In the genomic region with DNA sequence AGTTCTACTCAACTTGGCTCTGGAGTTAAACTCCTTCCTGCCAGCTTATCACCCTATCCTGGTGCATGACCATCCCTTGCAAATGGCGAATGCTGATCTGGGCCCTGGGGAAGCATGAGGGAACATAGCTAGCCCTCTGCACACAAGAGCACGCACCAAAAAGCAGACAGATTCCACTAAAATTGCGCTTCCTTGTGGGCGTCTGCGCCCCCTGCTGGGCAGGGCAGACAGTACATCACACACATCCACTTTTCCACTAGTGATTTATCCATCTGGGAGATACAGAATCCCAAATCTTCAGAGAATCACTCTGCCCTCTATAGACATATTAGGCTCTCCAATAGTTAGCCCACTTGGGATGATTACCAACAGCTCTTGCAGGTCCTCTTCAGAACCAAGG, we compare ENCODE assay signal across 11 mouse cellular contexts. TPM values are rescaled to one million over a fixed set of nuclear protein-coding genes. Genes with fewer than 3 reads are reported as not detected.
A peak's percentile ranks its signal among the peaks of the same experiment; 100 is the strongest.
DNase-seq lines count a peak whose midpoint lies in the region; ATAC-seq and TF ChIP-seq lines count a peak whose summit lies in the region.
"Had no signal": no experiment of that assay in that cellular context is flagged by ENCODE, and none has a peak within 500 bp of the region (broad histone marks: within the 10 kb centered on the region; RNA-seq: fewer than 3 reads in every experiment).

No protein-coding gene starts in this region.

- ATAC-seq in intestine, postnatal 0 days = no peak
- no peak for ATAC-seq in intestine, embryonic 15.5 days
- peak; percentile 79 for ATAC-seq in CD4-positive, CD25-positive, alpha-beta regulatory T cell, adult 4 months
- ATAC-seq in megakaryocyte, adult 5-6 weeks (ENCODE audit: poor library complexity, severe bottlenecking) = peak; percentile 88
- no peak for ATAC-seq in cerebellum, adult (ENCODE audit: insufficient number of reproducible peaks, low FRiP score, low TSS enrichment)

- no peak overlapping the region for H3K4me2 ChIP-seq in intestine, postnatal 0 days (replicated peaks; ENCODE audit: low read depth)
- H3K4me2 ChIP-seq in intestine, embryonic 15.5 days (replicated peaks) = no peak overlapping the region
- H3K4me2 ChIP-seq: hindbrain, embryonic 14.5 days; midbrain, embryonic 12.5 days had no signal

- no peaks in the 10 kb centered on the region for H3K36me3 ChIP-seq in intestine, postnatal 0 days (ENCODE audit: control insufficient read depth, insufficient read depth)
- H3K36me3 ChIP-seq in intestine, embryonic 15.5 days = no peaks in the 10 kb centered on the region
- H3K36me3 ChIP-seq: embryonic facial prominence, embryonic 10.5 days; midbrain, embryonic 12.5 days had no signal

- H3K4me3 ChIP-seq in intestine, postnatal 0 days (ENCODE audit: low read depth, low read length) = no peak overlapping the region
- no peak overlapping the region for H3K4me3 ChIP-seq in intestine, embryonic 15.5 days (replicated peaks)
- H3K4me3 ChIP-seq: embryonic facial prominence, embryonic 10.5 days; midbrain, embryonic 12.5 days had no signal

- H3K9me3 ChIP-seq in intestine, postnatal 0 days (ENCODE audit: control insufficient read depth) = no peaks in the 10 kb centered on the region
- no peaks in the 10 kb centered on the region for H3K9me3 ChIP-seq in intestine, embryonic 15.5 days

- peak; percentile 53 for DNase-seq in adrenal gland, postnatal 14 days
- DNase-seq in cerebellum, postnatal 10 days = no peak
- no peak for DNase-seq in frontal cortex, adult 2 months (ENCODE audit: extremely low spot score in 1 of 2, low spot score in 1 of 2)

- peak; percentile 77 for TF ChIP-seq CTCF in intestine, postnatal 0 days (IDR thresholded peaks at IDR 0.05; ENCODE audit: low read depth)

- WGBS in intestine, postnatal 0 days = 43% methylated on average over 5 of the region's 5 CpGs
- 35% methylated on average over 5 of the region's 5 CpGs for WGBS in intestine, embryonic 15.5 days

- no peak overlapping the region for H3K27ac ChIP-seq in intestine, postnatal 0 days (ENCODE audit: low read depth, low read length)
- no peak overlapping the region for H3K27ac ChIP-seq in intestine, embryonic 15.5 days
- H3K27ac ChIP-seq: embryonic facial prominence, embryonic 10.5 days; hindbrain, embryonic 14.5 days; midbrain, embryonic 12.5 days had no signal

- no peaks in the 10 kb centered on the region for H3K27me3 ChIP-seq in intestine, postnatal 0 days (replicated peaks; ENCODE audit: control insufficient read depth, insufficient read depth, low read length)
- no peaks in the 10 kb centered on the region for H3K27me3 ChIP-seq in intestine, embryonic 15.5 days (replicated peaks)
- H3K27me3 ChIP-seq: midbrain, embryonic 12.5 days had no signal

- H3K4me1 ChIP-seq in intestine, postnatal 0 days (replicated peaks; ENCODE audit: control insufficient read depth, insufficient read depth, low read length) = no peaks in the 10 kb centered on the region
- no peaks in the 10 kb centered on the region for H3K4me1 ChIP-seq in intestine, embryonic 15.5 days (replicated peaks)
- H3K4me1 ChIP-seq: embryonic facial prominence, embryonic 10.5 days; midbrain, embryonic 12.5 days had no signal

- H3K9ac ChIP-seq in intestine, postnatal 0 days (ENCODE audit: low read depth, low read length) = no peak overlapping the region
- H3K9ac ChIP-seq in intestine, embryonic 15.5 days = no peak overlapping the region
- H3K9ac ChIP-seq: hindbrain, embryonic 14.5 days; midbrain, embryonic 12.5 days had no signal

RNA-seq across cellular contexts. Expression of gene Crlf2, which starts 37.9 kb away (rescaled TPM):
- 12.0 and 13.1 TPM in 2 replicates for polyA plus RNA-seq in intestine, postnatal 0 days (2015; fragmentation: Nextera tagmentation; extraction: Ambion mirVana)
- 12.3 and 14.1 TPM in 2 replicates for polyA plus RNA-seq in intestine, embryonic 15.5 days (2015; fragmentation: Nextera tagmentation; extraction: Ambion mirVana)
- 1 to 10 TPM; 6.2 to 7.2 TPM for polyA plus RNA-seq in CD4-positive, CD25-positive, alpha-beta regulatory T cell, adult 4 months (2017; shearing (Covaris generic))
- 22.9 and 27.6 TPM in 2 replicates for total RNA-seq in adrenal gland, postnatal 14 days (2021)
- 25.0 and 32.9 TPM in 2 replicates for total RNA-seq in megakaryocyte, adult 5-6 weeks (2015)
- 38.0 and 39.9 TPM in 2 replicates for total RNA-seq in megakaryocyte, adult 5-6 weeks (2017)
- 28.0 and 30.2 TPM in 2 replicates for polyA plus RNA-seq in frontal cortex, adult 2 months (2012; rRNA removed)

Comparison
In these comparisons a context has a peak if more than half of its experiments do, and no peak if none do; other contexts are left out.
1. ATAC-seq: peak in CD4-positive, CD25-positive, alpha-beta regulatory T cell, adult 4 months (single experiment) and megakaryocyte, adult 5-6 weeks (single experiment); none in intestine, postnatal 0 days (single experiment), intestine, embryonic 15.5 days (single experiment) and cerebellum, adult (single experiment).